8 mouse cellular contexts compared by ENCODE assay signal in the genomic region with DNA sequence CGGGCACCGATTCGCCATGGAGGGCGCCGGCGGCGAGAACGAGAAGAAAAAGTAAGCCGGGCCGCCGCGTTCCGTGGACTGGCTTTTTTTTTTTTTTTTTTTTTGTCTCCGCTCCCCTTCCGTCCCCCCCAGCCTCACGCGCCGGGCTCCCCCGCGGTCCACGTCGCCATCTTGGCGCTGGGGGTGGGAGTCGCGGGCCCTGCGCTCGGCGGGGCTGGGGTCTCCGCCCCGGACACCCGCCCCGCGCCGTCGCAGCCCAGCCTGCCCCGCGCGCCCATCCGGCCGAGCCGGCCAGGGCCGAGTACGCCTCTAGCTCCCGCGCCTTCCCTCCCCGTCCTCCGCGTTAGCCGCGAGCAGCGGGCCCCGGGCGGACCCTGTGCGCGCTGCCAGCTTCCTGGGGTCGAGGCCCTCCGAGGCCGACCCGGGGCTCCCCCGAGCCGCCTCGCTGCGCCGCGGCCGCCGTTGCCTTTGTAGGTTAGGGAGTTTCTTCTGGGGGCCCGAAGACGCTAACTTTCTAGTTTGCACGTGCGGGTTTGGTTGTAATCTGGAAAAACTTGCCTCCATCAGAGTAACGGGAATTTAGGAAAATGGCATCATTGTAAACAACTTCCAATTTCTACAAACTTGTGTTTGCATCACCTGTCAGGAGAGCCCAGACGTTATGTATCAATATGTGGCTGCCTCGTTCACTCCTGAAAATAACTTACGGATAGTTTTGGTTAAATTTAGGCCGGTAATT. TPM values are rescaled to one million over a fixed set of nuclear protein-coding genes. Genes with fewer than 3 reads are reported as not detected.
DNase-seq lines count a peak whose midpoint lies in the region; ATAC-seq lines count a peak whose summit lies in the region.

No protein-coding gene starts in this region.

- WGBS in embryonic facial prominence, embryonic 11.5 days, result under 1% methylated on average over 55 of the region's 76 CpGs
- WGBS in limb, embryonic 15.5 days, result under 1% methylated on average over 69 of the region's 76 CpGs
- WGBS in midbrain, embryonic 15.5 days, result under 1% methylated on average over 61 of the region's 76 CpGs

- no peaks in the 10 kb centered on the region for H3K4me1 ChIP-seq in embryonic facial prominence, embryonic 11.5 days (ENCODE audit: control insufficient read depth, insufficient read depth, low read length)
- peaks cover 8% of the 10 kb centered on the region for H3K4me1 ChIP-seq in limb, embryonic 15.5 days
- H3K4me1 ChIP-seq in midbrain, embryonic 15.5 days, result peaks cover 22% of the 10 kb centered on the region

- H3K27me3 ChIP-seq in embryonic facial prominence, embryonic 11.5 days (ENCODE audit: control insufficient read depth, insufficient read depth, low read length), result no peaks in the 10 kb centered on the region
- no peaks in the 10 kb centered on the region for H3K27me3 ChIP-seq in limb, embryonic 15.5 days
- no peaks in the 10 kb centered on the region for H3K27me3 ChIP-seq in midbrain, embryonic 15.5 days (replicated peaks)

- H3K4me2 ChIP-seq in embryonic facial prominence, embryonic 11.5 days (ENCODE audit: low read depth, low read length), result peak overlapping the region; percentile 46
- H3K4me2 ChIP-seq in limb, embryonic 15.5 days, result peak overlapping the region; percentile 50
- H3K4me2 ChIP-seq in midbrain, embryonic 15.5 days, result peak overlapping the region; percentile 67

- no peaks in the 10 kb centered on the region for H3K36me3 ChIP-seq in embryonic facial prominence, embryonic 11.5 days (replicated peaks; ENCODE audit: control insufficient read depth, insufficient read depth, low read depth, low read length)
- H3K36me3 ChIP-seq in limb, embryonic 15.5 days, result no peaks in the 10 kb centered on the region
- H3K36me3 ChIP-seq in midbrain, embryonic 15.5 days (replicated peaks), result no peaks in the 10 kb centered on the region

- peak overlapping the region; percentile 99 for H3K9ac ChIP-seq in embryonic facial prominence, embryonic 11.5 days (replicated peaks; ENCODE audit: low read length)
- H3K9ac ChIP-seq in limb, embryonic 15.5 days, result peak overlapping the region; percentile 100
- peak overlapping the region; percentile 98 for H3K9ac ChIP-seq in midbrain, embryonic 15.5 days

- DNase-seq in 3134 (ENCODE audit: extremely low read depth, insufficient read length, low spot score), result peak; percentile 52
- peak; percentile 67 for DNase-seq in adrenal gland, postnatal 25 days
- DNase-seq in embryonic facial prominence, embryonic 11.5 days (ENCODE audit: low spot score), result peak; percentile 77
- peak; percentile 37 for DNase-seq in heart, adult 8-10 months (ENCODE audit: low spot score)
- DNase-seq in kidney, adult 9 months, result peak; percentile 57
- peak; percentile 58 to 60 for DNase-seq in spleen, postnatal 36 days (ENCODE audit: low spot score in 2 of 2)

- peak overlapping the region; percentile 99 for H3K27ac ChIP-seq in embryonic facial prominence, embryonic 11.5 days (replicated peaks; ENCODE audit: low read depth, low read length)
- H3K27ac ChIP-seq in limb, embryonic 15.5 days, result peak overlapping the region; percentile 100
- peak overlapping the region; percentile 99 for H3K27ac ChIP-seq in midbrain, embryonic 15.5 days

- no peaks in the 10 kb centered on the region for H3K9me3 ChIP-seq in embryonic facial prominence, embryonic 11.5 days (replicated peaks; ENCODE audit: control insufficient read depth, low read length)
- no peaks in the 10 kb centered on the region for H3K9me3 ChIP-seq in limb, embryonic 15.5 days
- no peaks in the 10 kb centered on the region for H3K9me3 ChIP-seq in midbrain, embryonic 15.5 days

- peak overlapping the region; percentile 95 for H3K4me3 ChIP-seq in embryonic facial prominence, embryonic 11.5 days (ENCODE audit: low read depth, low read length)
- peak overlapping the region; percentile 91 for H3K4me3 ChIP-seq in limb, embryonic 15.5 days
- H3K4me3 ChIP-seq in midbrain, embryonic 15.5 days, result peak overlapping the region; percentile 90

- ATAC-seq in embryonic facial prominence, embryonic 11.5 days (replicated peaks; ENCODE audit: insufficient number of reproducible peaks, low FRiP score, low TSS enrichment, low read depth), result peak; percentile 76
- ATAC-seq in limb, embryonic 15.5 days (ENCODE audit: insufficient number of reproducible peaks, low FRiP score, low TSS enrichment, low read depth), result peak; percentile 68
- ATAC-seq in midbrain, embryonic 15.5 days (replicated peaks), result peak; percentile 75

RNA-seq across cellular contexts. Expression of gene Hif1a, which starts 7.3 kb away (rescaled TPM):
- total RNA-seq in adrenal gland, postnatal 25 days (2021), result 65.6 and 67.1 TPM in 2 replicates
- polyA plus RNA-seq in embryonic facial prominence, embryonic 11.5 days (2014; fragmentation: Nextera tagmentation; extraction: Ambion mirVana), result 139 and 149 TPM in 2 replicates
- total RNA-seq in heart, adult 8-10 months (2022), result 10 to 100 TPM; 39.3 to 48.6 (median 43.8) TPM
- polyA plus RNA-seq in limb, embryonic 15.5 days (2015; fragmentation: Nextera tagmentation; extraction: Ambion mirVana), result 93.8 and 101 TPM in 2 replicates
- 78.3 and 79.0 TPM in 2 replicates for polyA plus RNA-seq in midbrain, embryonic 15.5 days (2015; fragmentation: Nextera tagmentation; extraction: Ambion mirVana)

RNA-seq across cellular contexts. Expression of gene Gm49321, which starts 29.0 kb away (rescaled TPM):
- total RNA-seq in adrenal gland, postnatal 25 days (2021), result 5.8 and 11.0 TPM in 2 replicates
- polyA plus RNA-seq in embryonic facial prominence, embryonic 11.5 days (2014; fragmentation: Nextera tagmentation; extraction: Ambion mirVana), result 14.8 and 15.0 TPM in 2 replicates
- 10 to 100 TPM in 1 of 4 experiments, 1 to 10 TPM in 3; 5.1 to 10.5 (median 6.7) TPM for total RNA-seq in heart, adult 8-10 months (2022)
- 14.7 and 14.8 TPM in 2 replicates for polyA plus RNA-seq in limb, embryonic 15.5 days (2015; fragmentation: Nextera tagmentation; extraction: Ambion mirVana)
- 24.2 and 26.1 TPM in 2 replicates for polyA plus RNA-seq in midbrain, embryonic 15.5 days (2015; fragmentation: Nextera tagmentation; extraction: Ambion mirVana)

RNA-seq across cellular contexts. Expression of gene Snapc1, which starts 55.8 kb away (rescaled TPM):
- total RNA-seq in adrenal gland, postnatal 25 days (2021), result 13.1 and 24.1 TPM in 2 replicates
- polyA plus RNA-seq in embryonic facial prominence, embryonic 11.5 days (2014; fragmentation: Nextera tagmentation; extraction: Ambion mirVana), result 20.5 and 23.8 TPM in 2 replicates
- 10 to 100 TPM in 1 of 4 experiments, 1 to 10 TPM in 3; 8.4 to 14.0 (median 9.2) TPM for total RNA-seq in heart, adult 8-10 months (2022)
- 16.2 and 21.7 TPM in 2 replicates for polyA plus RNA-seq in limb, embryonic 15.5 days (2015; fragmentation: Nextera tagmentation; extraction: Ambion mirVana)
- polyA plus RNA-seq in midbrain, embryonic 15.5 days (2015; fragmentation: Nextera tagmentation; extraction: Ambion mirVana), result 37.0 and 39.3 TPM in 2 replicates

Comparison
In these comparisons a context has a peak if more than half of its experiments do, and no peak if none do; other contexts are left out.
1. Peak in every context shown above with its lines: DNase-seq, ATAC-seq, H3K4me3 ChIP-seq and H3K27ac ChIP-seq.